15 mouse cellular contexts compared by ENCODE assay signal in genomic region chr10:79660298-79660697, GRCm38 (mm10). TPM values are rescaled to one million over a fixed set of nuclear protein-coding genes. Genes with fewer than 3 reads are reported as not detected.
DNase-seq lines count a peak whose midpoint lies in the region; ATAC-seq and TF ChIP-seq lines count a peak whose summit lies in the region.
"Had no signal": no experiment of that assay in that cellular context is flagged by ENCODE, and none has a peak within 500 bp of the region (broad histone marks: within the 10 kb centered on the region; RNA-seq: fewer than 3 reads in every experiment).

No protein-coding gene starts in this region.

- TF ChIP-seq CTCF in cerebellum, adult 2 months (IDR thresholded peaks at IDR 0.05; ENCODE audit: borderline replicate concordance, insufficient read depth, low read depth, low read length) = 0 out of 2 replicates have a peak, but pooled peaks have one; percentile 9
- no peak for TF ChIP-seq CTCF in thymus, adult 2 months (IDR thresholded peaks at IDR 0.05; ENCODE audit: borderline replicate concordance, control insufficient read depth, extremely low read depth, insufficient read depth, low read length, poor library complexity)
- TF ChIP-seq CTCF in stomach, postnatal 0 days (IDR thresholded peaks at IDR 0.05; ENCODE audit: low read depth) = peak; percentile 58

- H3K27ac ChIP-seq in cerebellum, adult 2 months (ENCODE audit: insufficient read depth, low read length) = no peak overlapping the region
- H3K27ac ChIP-seq in thymus, adult 2 months (ENCODE audit: control insufficient read depth, insufficient read depth, low read length) = no peak overlapping the region
- H3K27ac ChIP-seq in stomach, postnatal 0 days (replicated peaks) = no peak overlapping the region
- H3K27ac ChIP-seq: midbrain, embryonic 12.5 days had no signal

- H3K36me3 ChIP-seq in thymus, adult 2 months (ENCODE audit: control insufficient read depth, insufficient read depth, low read length) = no peaks in the 10 kb centered on the region
- H3K36me3 ChIP-seq in stomach, postnatal 0 days (ENCODE audit: control insufficient read depth, insufficient read depth, low read length) = no peaks in the 10 kb centered on the region
- H3K36me3 ChIP-seq: midbrain, embryonic 12.5 days had no signal

- no peaks in the 10 kb centered on the region for H3K4me1 ChIP-seq in cerebellum, adult 2 months (ENCODE audit: control insufficient read depth, insufficient read depth, low read length)
- no peaks in the 10 kb centered on the region for H3K4me1 ChIP-seq in thymus, adult 2 months (replicated peaks; ENCODE audit: control insufficient read depth, insufficient read depth, low read length)
- no peaks in the 10 kb centered on the region for H3K4me1 ChIP-seq in stomach, postnatal 0 days (replicated peaks; ENCODE audit: control insufficient read depth, insufficient read depth)

- WGBS in cerebellum, adult 2 months = 78% methylated on average over 2 of the region's 2 CpGs
- WGBS in thymus, adult 2 months = 86% methylated on average over 2 of the region's 2 CpGs
- 76% methylated on average over 2 of the region's 2 CpGs for WGBS in stomach, postnatal 0 days

- H3K4me3 ChIP-seq in cerebellum, adult 2 months (replicated peaks; ENCODE audit: insufficient read depth, low read depth, low read length) = no peak overlapping the region
- H3K4me3 ChIP-seq in thymus, adult 2 months (ENCODE audit: control insufficient read depth, insufficient read depth, low read length) = no peak overlapping the region
- H3K4me3 ChIP-seq in stomach, postnatal 0 days (ENCODE audit: low read depth, low read length) = no peak overlapping the region
- H3K4me3 ChIP-seq: midbrain, embryonic 12.5 days had no signal

- no peak for TF ChIP-seq EP300 in stomach, postnatal 0 days (optimal IDR thresholded peaks at IDR 0.05)

- H3K27me3 ChIP-seq in cerebellum, adult 2 months (ENCODE audit: control insufficient read depth, insufficient read depth, low read length) = no peaks in the 10 kb centered on the region
- H3K27me3 ChIP-seq in thymus, adult 2 months (ENCODE audit: control insufficient read depth, insufficient read depth, low read length) = no peaks in the 10 kb centered on the region
- H3K27me3 ChIP-seq in stomach, postnatal 0 days (ENCODE audit: control insufficient read depth, insufficient read depth, low read length) = no peaks in the 10 kb centered on the region; the same call in 1 of the 2 replicates

- no peak overlapping the region for H3K9ac ChIP-seq in stomach, postnatal 0 days (ENCODE audit: low read length)
- H3K9ac ChIP-seq: midbrain, embryonic 12.5 days had no signal

- no peak for DNase-seq in cerebellum, adult 2 months
- no peak for DNase-seq in cerebellum, postnatal 25 days
- DNase-seq in kidney, postnatal 10 days = peak; percentile 31
- DNase-seq in kidney, postnatal 14 days = no peak
- DNase-seq in thymus, postnatal 14 days = peak; percentile 24
- DNase-seq in thymus, adult 2 months = no peak
- DNase-seq in stomach, postnatal 0 days (ENCODE audit: low spot score) = peak; percentile 17
- DNase-seq in frontal cortex, adult 2 months (ENCODE audit: extremely low spot score in 1 of 2, low spot score in 1 of 2) = no peak
- DNase-seq: adrenal gland, adult 8-10 months; heart, adult 11 months; left cerebral cortex, postnatal 4 days had no signal

- no peaks in the 10 kb centered on the region for H3K9me3 ChIP-seq in stomach, postnatal 0 days (ENCODE audit: control insufficient read depth, low read length)
- H3K9me3 ChIP-seq: midbrain, embryonic 12.5 days had no signal

- ATAC-seq in stomach, postnatal 0 days (ENCODE audit: low FRiP score, low TSS enrichment) = no peak
- ATAC-seq: inflammation-experienced regulatory T-cells, adult 6 months had no signal

- no peak overlapping the region for H3K4me2 ChIP-seq in stomach, postnatal 0 days (replicated peaks; ENCODE audit: low read depth)
- H3K4me2 ChIP-seq: midbrain, embryonic 12.5 days had no signal

- no peak for TF ChIP-seq POLR2A in cerebellum, adult 2 months (IDR thresholded peaks at IDR 0.05; ENCODE audit: borderline replicate concordance, insufficient read depth, low read length)
- no peak for TF ChIP-seq POLR2A in thymus, adult 2 months (IDR thresholded peaks at IDR 0.05; ENCODE audit: control insufficient read depth, extremely low read depth, insufficient read depth, low read length, poor library complexity)

RNA-seq across cellular contexts. Expression of gene Madcam1, which starts 4.1 kb away (rescaled TPM):
- polyA plus RNA-seq in cerebellum, adult 2 months (2012; rRNA removed) = not detected in 2 replicates
- 2.9 and 4.0 TPM in 2 replicates for polyA plus RNA-seq in thymus, adult 2 months (2012; rRNA removed)
- polyA plus RNA-seq in stomach, postnatal 0 days (2015; fragmentation: Nextera tagmentation; extraction: Ambion mirVana) = 17.6 and 22.2 TPM in 2 replicates
- polyA plus RNA-seq in frontal cortex, adult 2 months (2012; rRNA removed) = not detected in 2 replicates
- polyA plus RNA-seq: C2C12; inflammation-experienced regulatory T-cells, adult 6 months had no signal

RNA-seq across cellular contexts. Expression of gene Tpgs1, which starts 8.9 kb away (rescaled TPM):
- 93.3 and 95.4 TPM in 2 replicates for polyA plus RNA-seq in cerebellum, adult 2 months (2012; rRNA removed)
- 92.1 and 92.3 TPM in 2 replicates for polyA plus RNA-seq in thymus, adult 2 months (2012; rRNA removed)
- polyA plus RNA-seq in stomach, postnatal 0 days (2015; fragmentation: Nextera tagmentation; extraction: Ambion mirVana) = 50.3 and 51.0 TPM in 2 replicates
- 89.4 and 92.3 TPM in 2 replicates for polyA plus RNA-seq in frontal cortex, adult 2 months (2012; rRNA removed)

RNA-seq across cellular contexts. Expression of gene Odf3l2, which starts 14.8 kb away (rescaled TPM):
- polyA plus RNA-seq in cerebellum, adult 2 months (2012; rRNA removed) = not detected in 2 replicates
- 0.18 and 0.23 TPM in 2 replicates for polyA plus RNA-seq in thymus, adult 2 months (2012; rRNA removed)
- polyA plus RNA-seq in stomach, postnatal 0 days (2015; fragmentation: Nextera tagmentation; extraction: Ambion mirVana) = not detected in 2 replicates
- polyA plus RNA-seq in frontal cortex, adult 2 months (2012; rRNA removed) = 0.22 and 0.25 TPM in 2 replicates
- polyA plus RNA-seq: C2C12; inflammation-experienced regulatory T-cells, adult 6 months; liver, embryonic 16.5 days; midbrain, embryonic 12.5 days had no signal

RNA-seq across cellular contexts. Expression of gene Cdc34, which starts 21.7 kb away (rescaled TPM):
- 93.9 and 106 TPM in 2 replicates for polyA plus RNA-seq in cerebellum, adult 2 months (2012; rRNA removed)
- 309 and 321 TPM in 2 replicates for polyA plus RNA-seq in thymus, adult 2 months (2012; rRNA removed)
- polyA plus RNA-seq in stomach, postnatal 0 days (2015; fragmentation: Nextera tagmentation; extraction: Ambion mirVana) = 85.3 and 86.9 TPM in 2 replicates
- 96.3 and 111 TPM in 2 replicates for polyA plus RNA-seq in frontal cortex, adult 2 months (2012; rRNA removed)

RNA-seq across cellular contexts. Expression of gene Shc2, which starts 22.6 kb away (rescaled TPM):
- polyA plus RNA-seq in cerebellum, adult 2 months (2012; rRNA removed) = 30.2 and 31.2 TPM in 2 replicates
- 1.2 TPM in 2 replicates for polyA plus RNA-seq in thymus, adult 2 months (2012; rRNA removed)
- 2.7 and 3.3 TPM in 2 replicates for polyA plus RNA-seq in stomach, postnatal 0 days (2015; fragmentation: Nextera tagmentation; extraction: Ambion mirVana)
- 54.1 and 63.1 TPM in 2 replicates for polyA plus RNA-seq in frontal cortex, adult 2 months (2012; rRNA removed)
- polyA plus RNA-seq: inflammation-experienced regulatory T-cells, adult 6 months had no signal

Comparison
In these comparisons a context has a peak if more than half of its experiments do, and no peak if none do; other contexts are left out.
1. DNase-seq: peak in kidney, postnatal 10 days (single experiment), thymus, postnatal 14 days (single experiment) and stomach, postnatal 0 days (single experiment); none in cerebellum, adult 2 months (0 of 2), cerebellum, postnatal 25 days (0 of 2), kidney, postnatal 14 days (single experiment), thymus, adult 2 months (single experiment) and frontal cortex, adult 2 months (0 of 2).